Mouse (Mus musculus) fat pad, adult 2 months (tissue): ENCODE data around the gene Fbxo11.

Experiments used
- DNase-seq: peaks from one replicate; pipeline ENCODE4 v3.0.0-alpha.2; 2011; ENCODE audit warnings: low read depth, low spot score; ENCODE audit errors: extremely low read depth

Gene Fbxo11

DNA sequence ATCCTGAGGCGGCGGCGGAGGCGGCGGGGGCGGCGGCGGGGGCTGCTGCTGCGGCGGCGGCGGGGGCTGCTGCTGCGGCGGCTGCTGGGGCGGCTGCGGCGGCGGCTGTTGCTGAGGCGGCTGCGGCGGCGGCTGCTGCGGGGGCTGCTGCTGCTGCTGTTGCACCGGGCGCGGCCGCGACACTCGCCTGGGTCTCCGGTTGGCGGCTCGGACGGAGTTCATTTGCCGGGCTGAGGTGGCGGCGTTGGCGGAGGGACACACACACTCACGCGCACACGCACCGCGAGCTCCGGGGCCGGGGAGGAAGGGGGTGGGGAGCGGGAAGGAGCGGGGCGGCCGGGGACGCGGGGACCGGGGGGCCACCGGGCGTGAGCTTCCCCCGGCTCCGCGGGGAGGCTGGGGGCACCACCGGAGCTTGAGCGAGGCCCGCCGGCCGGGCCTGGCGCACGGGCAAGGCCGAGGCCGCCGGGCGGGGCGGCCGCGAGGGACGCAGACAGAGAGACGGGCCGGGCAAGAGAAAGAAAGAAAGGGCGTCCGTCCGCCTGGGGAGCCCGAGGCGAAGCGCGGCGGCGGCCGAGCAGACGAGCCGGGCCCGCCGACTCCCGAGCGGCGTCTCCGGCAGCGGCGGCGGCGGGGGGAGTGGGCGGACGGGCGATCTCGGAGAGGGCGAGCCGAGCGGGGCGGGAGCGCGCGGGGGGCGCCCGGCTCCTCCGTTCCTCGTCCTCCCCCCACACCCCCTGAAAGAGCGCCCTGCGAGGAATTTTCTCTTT, at the start of gene Fbxo11:
Gene Fbxo11 (minus strand): TSS at position 261 of the 770 bp plus-strand sequence.
- DNase-seq = no peak

- DNase-seq = no peak
Observed at GRCm38 (mm10) chr17:88113883-88114229, 48.8 kb upstream of the Fbxo11 start.

DNA sequence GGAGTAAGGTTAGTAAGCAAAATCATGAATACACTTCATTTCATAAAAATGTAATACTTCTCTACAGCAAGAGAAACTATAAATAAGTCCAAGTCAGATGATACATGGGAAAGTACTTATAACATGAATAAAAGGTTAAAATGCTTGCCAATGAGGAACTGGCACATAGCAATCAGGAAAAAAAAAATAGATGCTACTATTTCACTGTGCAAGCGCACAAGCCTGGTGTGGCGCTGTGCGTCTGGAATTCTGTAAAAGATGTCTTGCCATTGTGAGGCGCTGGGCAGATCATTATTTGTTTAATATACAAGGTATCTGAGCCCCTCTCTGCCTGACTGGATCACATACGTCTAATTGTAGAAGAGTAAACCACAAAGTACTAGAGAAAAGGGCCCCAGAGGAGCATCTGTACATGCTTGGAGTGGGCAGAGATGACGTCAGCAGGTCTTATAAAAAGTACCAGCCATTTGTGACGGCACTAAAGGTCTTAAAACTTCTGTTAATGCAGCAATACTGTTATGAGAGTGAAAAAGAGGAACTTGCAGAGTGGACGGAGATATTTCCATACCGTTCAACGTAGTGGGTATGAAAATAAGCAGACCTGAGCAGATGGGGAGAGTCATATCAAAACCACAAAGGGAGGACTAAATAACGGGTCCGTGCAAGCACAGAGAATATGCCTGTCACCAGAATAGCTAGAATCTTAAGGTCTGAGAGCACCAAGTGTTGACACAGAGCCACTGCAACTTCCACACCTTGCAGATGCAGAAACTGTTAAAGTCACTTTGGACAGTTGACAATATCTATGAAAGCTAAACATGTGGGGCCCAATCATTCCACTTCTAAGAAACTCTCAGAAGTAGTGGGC, 48.2 kb upstream of the Fbxo11 start:
- DNase-seq = no peak

- DNase-seq = no peak
Observed at GRCm38 (mm10) chr17:88111865-88112645, 47.0 kb upstream of the Fbxo11 start.

- no peak for DNase-seq
Observed at GRCm38 (mm10) chr17:88111081-88111796, 46.1 kb upstream of the Fbxo11 start.

DNA sequence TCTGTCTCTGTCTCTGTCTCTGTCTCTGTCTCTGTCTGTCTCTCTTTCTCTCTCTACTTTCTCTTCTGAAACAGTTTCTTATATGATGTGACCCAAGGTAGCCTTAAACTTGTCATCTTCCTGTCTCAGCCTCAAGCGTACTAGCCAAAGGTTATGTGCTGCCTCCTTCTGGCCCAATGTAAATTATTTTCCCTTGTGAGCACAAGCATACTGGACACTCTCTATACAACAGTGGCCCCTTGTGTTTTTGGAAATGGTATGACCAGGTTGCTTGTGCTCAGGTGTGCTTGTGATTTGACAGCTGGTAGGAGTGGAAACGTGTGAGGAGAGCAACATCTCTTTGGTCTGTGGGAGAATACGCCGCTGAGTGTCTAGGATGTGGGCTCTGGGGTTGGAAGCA, 42.6 kb upstream of the Fbxo11 start:
- DNase-seq = no peak

- DNase-seq = no peak
Observed at GRCm38 (mm10) chr17:88106365-88106764, 41.3 kb upstream of the Fbxo11 start.

DNA sequence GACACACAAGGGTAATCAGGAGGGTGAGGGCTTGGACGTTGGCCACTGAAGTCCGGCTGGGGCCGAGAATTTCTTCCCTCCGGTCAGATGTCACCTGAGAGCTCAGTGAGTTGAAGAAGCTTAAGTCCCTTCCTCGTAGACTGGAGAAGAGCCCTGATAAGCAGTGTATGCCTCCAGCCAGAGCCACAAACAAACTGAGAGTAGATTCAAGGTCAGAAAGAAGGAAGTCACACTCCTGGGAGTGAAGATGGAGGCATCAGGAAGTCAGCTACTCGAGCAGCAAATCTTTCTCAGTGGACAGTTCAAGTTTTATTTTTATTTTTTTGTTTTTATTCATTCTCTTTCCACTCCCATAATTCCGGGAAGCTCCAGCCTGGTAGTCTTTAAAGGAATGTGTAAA, 37.5 kb upstream of the Fbxo11 start:
- DNase-seq = no peak

DNA sequence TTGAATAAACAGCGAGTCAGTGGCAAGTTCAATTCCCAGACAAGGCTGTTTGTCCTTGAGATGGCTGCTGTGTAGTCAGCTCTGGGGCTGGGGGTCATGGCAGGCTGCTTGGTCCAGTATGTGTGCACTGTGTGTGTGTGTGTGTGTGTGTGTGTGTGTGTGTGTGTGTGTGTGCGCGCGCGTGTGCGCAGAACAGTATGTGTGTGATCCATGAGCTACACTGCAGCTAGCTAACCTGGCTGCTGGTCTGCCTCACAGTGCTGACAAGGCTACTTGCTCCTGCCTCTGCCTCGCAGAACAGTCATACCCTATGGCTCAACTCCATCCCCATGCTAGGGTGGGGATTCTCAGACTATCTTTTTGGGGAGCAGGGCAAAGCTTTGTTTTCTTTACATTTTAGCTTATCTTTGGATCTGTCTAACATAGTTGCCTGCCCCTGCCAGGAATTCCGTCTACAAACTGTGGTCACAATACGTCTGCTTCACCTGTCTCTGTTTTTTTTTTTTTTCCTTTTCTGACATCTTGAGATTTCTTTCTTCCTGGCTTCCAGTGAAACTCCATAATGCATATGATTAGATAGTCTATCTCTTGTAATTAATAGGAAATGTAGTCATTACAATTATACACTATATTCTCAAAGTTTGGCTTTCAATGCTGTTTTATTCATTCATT, 33.2 kb upstream of the Fbxo11 start:
- DNase-seq = no peak

GRCm38 (mm10) chr17:88097543-88097942, 32.5 kb upstream of the Fbxo11 start:
- DNase-seq = no peak

GRCm38 (mm10) chr17:88096809-88097399, 31.8 kb upstream of the Fbxo11 start:
- DNase-seq = no peak

DNA sequence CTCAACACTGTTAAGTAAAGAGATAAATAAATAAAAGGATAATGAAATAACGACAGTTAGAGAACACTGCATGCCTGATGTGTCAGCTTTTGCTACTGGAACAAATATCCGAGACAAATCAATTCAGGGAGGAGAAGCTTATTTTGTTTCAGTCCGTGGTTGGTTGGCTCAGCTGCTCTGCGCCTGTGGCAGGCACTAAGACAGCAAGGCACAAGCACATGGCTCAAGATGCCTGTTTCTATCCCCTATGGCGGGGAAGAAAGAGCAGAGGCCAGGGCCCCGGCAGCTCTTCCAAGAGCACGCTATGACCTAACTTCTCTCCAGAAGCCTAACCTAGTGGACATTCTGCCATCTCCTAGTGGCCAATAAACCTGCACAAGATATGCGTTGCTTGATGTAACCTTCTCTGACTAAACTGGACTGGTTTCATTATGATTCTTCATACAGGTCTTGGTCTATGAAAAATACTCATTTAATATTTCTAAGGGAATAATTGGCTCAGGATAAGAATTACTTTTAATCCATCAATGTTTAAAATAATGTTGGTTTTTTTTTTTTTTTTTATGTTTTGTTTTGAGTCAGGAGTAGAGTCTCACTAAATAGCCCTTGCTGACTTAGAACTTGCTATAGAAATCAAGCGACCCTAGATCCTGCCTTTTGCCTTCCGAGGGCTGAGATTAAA, 30.6 kb upstream of the Fbxo11 start:
- no peak for DNase-seq

GRCm38 (mm10) chr17:88094327-88094726, 29.2 kb upstream of the Fbxo11 start:
- no peak for DNase-seq

GRCm38 (mm10) chr17:88093798-88094197, 28.7 kb upstream of the Fbxo11 start:
- DNase-seq = no peak

- no peak for DNase-seq
Observed at GRCm38 (mm10) chr17:88085976-88086375, 20.9 kb upstream of the Fbxo11 start.

DNA sequence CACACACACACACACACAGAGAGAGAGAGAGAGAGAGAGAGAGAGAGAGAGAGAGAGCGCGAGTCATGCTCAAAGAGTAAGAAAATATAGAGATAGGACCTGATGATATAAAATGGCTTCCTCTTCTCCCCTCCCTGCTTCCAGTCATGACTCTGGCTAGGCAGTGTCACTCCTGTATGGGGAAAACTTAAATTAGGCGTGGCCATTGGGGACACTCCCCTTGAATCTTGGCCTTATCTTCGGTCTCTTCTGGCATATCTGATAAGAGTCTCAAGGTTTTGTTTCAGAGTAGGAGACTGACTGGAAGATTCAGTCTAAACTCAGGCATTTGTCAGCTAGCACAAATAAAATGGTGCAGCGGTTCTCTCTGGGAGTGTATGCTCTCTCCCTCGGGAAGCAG, 16.4 kb upstream of the Fbxo11 start:
- DNase-seq = no peak

- no peak for DNase-seq
Observed at GRCm38 (mm10) chr17:88079771-88080170, 14.7 kb upstream of the Fbxo11 start.

- no peak for DNase-seq
Observed at GRCm38 (mm10) chr17:88072047-88072446, 7.0 kb upstream of the Fbxo11 start.

DNA sequence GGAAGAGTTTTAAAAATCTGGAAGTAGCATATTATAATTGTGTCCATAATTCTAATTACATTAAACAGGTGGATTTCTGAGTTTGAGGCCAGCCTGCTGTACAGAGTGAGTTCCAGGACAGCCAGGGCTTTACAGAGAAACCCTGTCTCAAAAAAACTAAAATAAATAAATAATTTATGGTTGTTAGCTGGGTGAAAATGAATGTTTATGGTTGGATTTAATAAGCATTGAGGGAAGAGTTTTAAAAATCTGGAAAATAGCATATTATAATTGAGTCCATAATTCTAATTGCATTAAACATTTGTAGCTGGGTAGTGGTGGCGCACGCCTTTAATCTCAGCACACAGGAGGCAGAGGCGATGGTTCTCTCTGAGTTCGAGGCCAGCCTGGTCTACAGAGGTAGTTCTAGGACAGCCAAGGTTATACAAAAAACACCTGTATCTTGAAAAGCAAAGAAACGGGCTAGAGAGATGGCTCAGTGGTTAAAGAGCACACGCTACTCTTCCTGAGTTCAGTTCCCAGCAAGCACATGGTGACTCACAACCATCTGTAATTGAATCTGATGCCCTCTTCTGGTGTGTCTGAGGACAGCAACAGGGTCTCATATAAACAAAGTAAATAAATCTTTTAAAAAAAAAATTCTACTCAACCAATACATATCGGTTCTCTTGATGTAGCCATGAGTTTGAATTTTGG, 3.1 kb upstream of the Fbxo11 start:
- DNase-seq = no peak
